Mouse (Mus musculus) B cell, adult (primary cell): ENCODE measurements around the gene Lonrf3. TPM values are rescaled to one million over a fixed set of nuclear protein-coding genes. Genes with fewer than 3 reads are reported as not detected.

Experiments used
- total RNA-seq: library from RNA; stranded (reverse); gene quantifications from 4 replicates; pipeline ENCODE4 v1.2.4, GENCODE M21; 2023; ENCODE audit not compliant: inconsistent age

Gene Lonrf3
- 0.18 to 0.77 TPM (median 0.44 TPM) in 4 replicates for total RNA-seq

GRCm38 (mm10) chrX:36328271-36329039 is at the start of gene Lonrf3:
Gene Lonrf3 (plus strand): TSS chrX:36328353.

GRCm38 (mm10) chrX:36400980-36401379 is 72.8 kb downstream of the Lonrf3 start, which contains the start of gene Gm6268:
Gene Gm6268 (plus strand): TSS chrX:36401280.

Other genes with a start within 250 kb of the Lonrf3 start
- gene Il13ra1, start 216.2 kb upstream of the Lonrf3 start, total RNA-seq, result 0.26 to 0.63 TPM (median 0.45 TPM) in 4 replicates
- gene Zcchc12, start 132.4 kb upstream of the Lonrf3 start, total RNA-seq, result not detected in 4 replicates
- gene Gm6268, start 72.9 kb downstream of the Lonrf3 start, total RNA-seq, result not detected in 4 replicates
- not detected in 4 replicates for gene Gm14569, start 163.5 kb downstream of the Lonrf3 start, total RNA-seq